Mouse (Mus musculus) small intestine, adult 2 months (tissue): ENCODE results near the gene Adamts4. TPM values are rescaled to one million over a fixed set of nuclear protein-coding genes. Genes with fewer than 3 reads are reported as not detected.
A peak's percentile ranks its signal among the peaks of the same experiment; 100 is the strongest.
"Not testable (repeated sequence)": the region's sequence is repeated elsewhere in the genome, so short reads cannot be mapped to it uniquely, and the experiment has no call there.

Experiments used
- H3K27ac ChIP-seq: fragments of 200-500 bp; 2 replicates; pipeline ENCODE4 v1.5.1; 2012; ENCODE audit warnings: low read depth, low read length, control low read depth, inconsistent platforms; ENCODE audit not compliant: insufficient read depth
- H3K27me3 ChIP-seq: fragments of 200-500 bp; 2 replicates; pipeline ENCODE4 v1.6.1; 2012; ENCODE audit warnings: mild to moderate bottlenecking, moderate library complexity, low read length, inconsistent platforms; ENCODE audit not compliant: control insufficient read depth, insufficient read depth
- H3K36me3 ChIP-seq: fragments of 200-500 bp; 2 replicates; pipeline ENCODE4 v1.6.1; 2012; ENCODE audit warnings: mild to moderate bottlenecking, low read length, control low read depth, inconsistent platforms; ENCODE audit not compliant: control insufficient read depth, insufficient read depth
- H3K4me1 ChIP-seq: fragments of 200-500 bp; 2 replicates; pipeline ENCODE4 v1.6.1; 2012; ENCODE audit warnings: low read length, inconsistent platforms, mixed read lengths; ENCODE audit not compliant: control insufficient read depth, insufficient read depth, insufficient read length
- H3K4me3 ChIP-seq: fragments of 200-500 bp; 2 replicates; pipeline ENCODE4 v1.5.1; 2012; ENCODE audit warnings: low read depth, mild to moderate bottlenecking, control low read depth, inconsistent platforms, low read length, moderate library complexity
- CTCF ChIP-seq: fragments of 200-500 bp; IDR thresholded peaks from 2 replicates; pipeline ENCODE4 v1.5.1; 2012; ENCODE audit warnings: low read depth, mild to moderate bottlenecking, control low read depth, inconsistent platforms, low read length, moderate library complexity, mixed read lengths; ENCODE audit not compliant: insufficient replicate concordance, insufficient read length; ENCODE audit errors: extremely low read depth
- POLR2A ChIP-seq: fragments of 200-500 bp; IDR thresholded peaks from 2 replicates; pipeline ENCODE4 v1.6.1; 2012; ENCODE audit warnings: low read depth, mild to moderate bottlenecking, control low read depth, inconsistent platforms, low read length, moderate library complexity
- WGBS: fragments of 180-500 bp; shearing (Covaris S2); methylation state at CpG from one replicate; pipeline ENCODE4 v1.1.7; 2018; 5-methylcytosine and 5-hydroxymethylcytosine counted together
- polyA plus RNA-seq: library from polyadenylated mRNA; depleted of rRNA; stranded (reverse); fragments of >200 nt; gene quantifications from 2 replicates; pipeline ENCODE4 v1.2.3, GENCODE M21; 2012

Gene Adamts4
- polyA plus RNA-seq, 1 experiment = 2.6 TPM

GRCm38 (mm10) chr1:171239992-171240744, 10.1 kb upstream of the Adamts4 start:
- no peaks in the 10 kb centered on the region for H3K27me3 ChIP-seq
- no peaks in the 10 kb centered on the region; the same call in 1 of the 2 replicates for H3K4me1 ChIP-seq
- 75% methylated on average over 15 of the region's 15 CpGs for WGBS
- no peak for TF ChIP-seq POLR2A
- no peak for TF ChIP-seq CTCF
- peak overlapping the region; percentile 35; the same call in 1 of the 2 replicates for H3K27ac ChIP-seq
- no peak overlapping the region for H3K4me3 ChIP-seq
- H3K36me3 ChIP-seq = peaks cover 75% of the 10 kb centered on the region

GRCm38 (mm10) chr1:171240911-171241310, 9.3 kb upstream of the Adamts4 start:
- Histone ChIP-seq H3K4me1 (peaks cover under 1% of the 10 kb centered on the region; the same call in 1 of the 2 replicates), H3K36me3 (peaks cover 69% of the 10 kb centered on the region), H3K4me3 (no peak overlapping the region), H3K27me3 (no peaks in the 10 kb centered on the region), H3K27ac (peak overlapping the region; percentile 35; the same call in 1 of the 2 replicates)
- WGBS = 94% methylated on average over 10 of the region's 10 CpGs
- TF ChIP-seq POLR2A (no peak), CTCF (no peak)

- WGBS = 21% methylated on average over 12 of the region's 12 CpGs
- not testable (repeated sequence) for H3K27me3 ChIP-seq, H3K4me1 ChIP-seq, H3K4me3 ChIP-seq
- Histone ChIP-seq H3K27ac (peak overlapping the region; percentile 7; the same call in 1 of the 2 replicates), H3K36me3 (peaks cover 61% of the 10 kb centered on the region)
Observed at GRCm38 (mm10) chr1:171241952-171242351, 8.3 kb upstream of the Adamts4 start.

- H3K27me3 ChIP-seq = no peaks in the 10 kb centered on the region
- WGBS = 86% methylated on average over 8 of the region's 8 CpGs
- no peak overlapping the region for H3K4me3 ChIP-seq
- peaks cover 17% of the 10 kb centered on the region for H3K4me1 ChIP-seq
- no peak overlapping the region for H3K27ac ChIP-seq
- no peak for TF ChIP-seq POLR2A
- TF ChIP-seq CTCF = no peak
- H3K36me3 ChIP-seq = peaks cover 31% of the 10 kb centered on the region
Observed at GRCm38 (mm10) chr1:171245353-171245752, 4.9 kb upstream of the Adamts4 start.

- Histone ChIP-seq H3K36me3 (peaks cover 18% of the 10 kb centered on the region), H3K4me1 (peaks cover 17% of the 10 kb centered on the region), H3K27me3 (no peaks in the 10 kb centered on the region), H3K27ac (peak overlapping the region; percentile 72), H3K4me3 (peak overlapping the region; percentile 73)
- 1% methylated on average over 41 of the region's 41 CpGs for WGBS
- TF ChIP-seq CTCF (peak; percentile 92), POLR2A (peak; percentile 65)
Observed at GRCm38 (mm10) chr1:171246709-171247452, 3.3 kb upstream of the Adamts4 start.

- peaks cover 17% of the 10 kb centered on the region for H3K4me1 ChIP-seq
- no peaks in the 10 kb centered on the region for H3K27me3 ChIP-seq
- peaks cover 17% of the 10 kb centered on the region for H3K36me3 ChIP-seq
- H3K4me3 ChIP-seq = peak overlapping the region; percentile 56
- 5% methylated on average over 13 of the region's 13 CpGs for WGBS
- no peak for TF ChIP-seq POLR2A
- no peak for TF ChIP-seq CTCF
- peak overlapping the region; percentile 72 for H3K27ac ChIP-seq
Observed at GRCm38 (mm10) chr1:171247453-171247841, 2.8 kb upstream of the Adamts4 start.

DNA sequence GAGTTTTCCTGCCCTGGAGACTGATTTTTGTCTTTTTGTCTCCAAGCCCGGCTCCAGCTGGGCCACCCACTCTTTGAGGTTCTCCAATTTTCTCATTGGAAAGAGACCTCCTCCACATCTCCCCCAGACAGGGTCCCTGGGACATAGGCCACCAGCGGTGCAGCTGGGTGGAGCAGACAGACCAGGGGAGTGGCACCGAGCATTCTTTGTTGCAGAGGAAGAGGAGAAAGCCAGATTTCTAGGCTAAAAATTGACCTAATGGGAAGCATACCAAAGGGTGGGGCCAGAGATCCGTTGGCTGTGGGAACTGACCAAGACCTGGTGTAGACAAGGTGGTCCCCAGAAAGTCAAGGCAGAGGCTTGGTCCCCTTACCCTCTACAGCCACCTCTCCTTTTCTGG, 2.3 kb upstream of the Adamts4 start:
- WGBS = 13% methylated on average over 4 of the region's 4 CpGs
- Histone ChIP-seq H3K27me3 (no peaks in the 10 kb centered on the region), H3K4me1 (peaks cover 17% of the 10 kb centered on the region), H3K36me3 (peaks cover 15% of the 10 kb centered on the region), H3K4me3 (no peak overlapping the region), H3K27ac (peak overlapping the region; percentile 72; the same call in 1 of the 2 replicates)
- TF ChIP-seq POLR2A (no peak), CTCF (no peak)
